Mouse (Mus musculus) kidney, postnatal 0 days (tissue): ENCODE measurements around the gene Cry2. TPM values are rescaled to one million over a fixed set of nuclear protein-coding genes. Genes with fewer than 3 reads are reported as not detected.

Experiments used
- ATAC-seq: fragments of 200-750 bp; cut with Nextera tagmentation; replicated peaks from 2 replicates; pipeline ENCODE4 v1.8.0; 2017; ENCODE audit warnings: low read depth, moderate number of reproducible peaks, moderate TSS enrichment, moderate library complexity; ENCODE audit not compliant: low FRiP score
- DNase-seq: peaks from one replicate; pipeline ENCODE4 v3.0.0-alpha.2; 2016; ENCODE audit warnings: low spot score
- H3K27ac ChIP-seq: fragments of 300-500 bp; sonication (generic); 2 replicates; pipeline ENCODE4 v1.5.1; 2014; ENCODE audit warnings: mild to moderate bottlenecking
- H3K27me3 ChIP-seq: fragments of 300-500 bp; sonication (generic); 2 replicates; pipeline ENCODE4 v1.6.1; 2014; ENCODE audit warnings: low read length, mixed read lengths; ENCODE audit not compliant: insufficient read depth
- H3K36me3 ChIP-seq: fragments of 300-500 bp; sonication (generic); 2 replicates; pipeline ENCODE4 v1.6.1; 2014; ENCODE audit warnings: low read length, mixed read lengths; ENCODE audit not compliant: insufficient read depth
- H3K4me1 ChIP-seq: fragments of 300-500 bp; sonication (generic); replicated peaks from 2 replicates; pipeline ENCODE4 v1.6.1; 2014; ENCODE audit warnings: antibody characterized with exemption, low read length, mixed read lengths; ENCODE audit not compliant: insufficient read depth
- H3K4me2 ChIP-seq: fragments of 300-500 bp; sonication (generic); 2 replicates; pipeline ENCODE4 v1.6.1; 2014; ENCODE audit warnings: mild to moderate bottlenecking, low read length, moderate library complexity, mixed read lengths
- H3K4me3 ChIP-seq: fragments of 300-500 bp; sonication (generic); replicated peaks from 2 replicates; pipeline ENCODE4 v1.5.1; 2014; ENCODE audit warnings: low read depth, low read length
- H3K9ac ChIP-seq: fragments of 300-500 bp; sonication (generic); 2 replicates; pipeline ENCODE4 v1.6.1; 2014; ENCODE audit warnings: low read depth, low read length
- H3K9me3 ChIP-seq: fragments of 300-500 bp; sonication (generic); replicated peaks from 2 replicates; pipeline ENCODE4 v1.6.1; 2016; ENCODE audit warnings: low read length, inconsistent platforms, mixed read lengths
- CTCF ChIP-seq: IDR thresholded peaks from 2 replicates; pipeline ENCODE4 v1.5.1; 2016; ENCODE audit warnings: antibody characterized with exemption, low read depth, mild to moderate bottlenecking, moderate library complexity
- WGBS: fragments of 180-500 bp; shearing (Covaris S2); extraction: QIAGEN DNeasy Blood & Tissue Kit; methylation state at CpG from one replicate; pipeline ENCODE4 v1.1.7; 2014; 5-methylcytosine and 5-hydroxymethylcytosine counted together
- polyA plus RNA-seq: library from polyadenylated mRNA; unstranded; fragments of >200 nt; fragmentation: Nextera tagmentation; extraction: Ambion mirVana; gene quantifications from 2 replicates; pipeline ENCODE4 v1.2.1, GENCODE M21; 2015

Gene Cry2
- polyA plus RNA-seq, 1 experiment from 2014 or later: 10.1 TPM

DNA sequence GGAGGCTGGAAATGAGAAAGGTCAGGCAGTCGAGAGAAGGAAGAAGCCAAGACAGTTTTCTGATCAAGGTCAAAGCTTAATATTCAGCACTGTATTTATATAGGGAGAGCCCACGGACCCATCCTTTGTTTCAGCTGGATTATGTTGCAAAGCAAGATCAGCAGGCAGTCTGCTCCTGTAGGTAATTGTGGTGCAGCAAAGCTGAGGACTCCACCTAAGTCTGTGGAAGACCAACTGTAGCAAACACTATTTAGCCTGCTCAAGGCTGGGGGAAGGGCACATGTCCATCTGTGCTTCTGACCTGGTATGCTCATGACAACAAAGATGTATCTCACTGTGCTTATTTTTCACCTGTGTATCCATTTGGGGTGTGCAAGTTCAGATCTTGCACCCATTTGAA is 41.9 kb upstream of the Cry2 start:
- no peak overlapping the region for H3K4me3 ChIP-seq
- no peaks in the 10 kb centered on the region for H3K9me3 ChIP-seq
- no peak overlapping the region for H3K4me2 ChIP-seq
- H3K36me3 ChIP-seq: no peaks in the 10 kb centered on the region
- WGBS: 63% methylated on average over 2 of the region's 2 CpGs
- TF ChIP-seq CTCF: no peak
- no peak for ATAC-seq
- H3K4me1 ChIP-seq: no peaks in the 10 kb centered on the region
- no peak for DNase-seq
- no peaks in the 10 kb centered on the region for H3K27me3 ChIP-seq
- H3K27ac ChIP-seq: no peak overlapping the region
- H3K9ac ChIP-seq: no peak overlapping the region

DNA sequence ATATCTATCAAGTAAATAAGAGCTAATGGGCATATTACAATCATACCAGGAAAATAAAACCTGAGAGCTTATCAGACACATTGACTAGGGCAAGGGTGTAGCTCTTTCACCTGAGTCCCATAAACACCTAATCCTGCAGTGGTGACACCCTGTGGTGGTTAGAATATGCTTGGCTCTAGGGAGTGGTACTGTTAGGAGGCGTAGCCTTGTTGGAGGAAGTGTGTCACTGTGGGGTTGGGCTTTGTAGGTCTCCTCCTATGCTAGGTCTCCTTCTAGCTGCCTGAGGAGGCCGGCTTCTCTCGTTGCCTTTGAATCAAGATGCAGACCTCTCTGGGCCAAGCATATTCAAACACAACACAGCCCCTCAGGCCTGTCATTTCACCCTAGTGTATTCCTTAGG is 41.1 kb upstream of the Cry2 start:
- Histone ChIP-seq H3K4me1 (no peaks in the 10 kb centered on the region), H3K9ac (no peak overlapping the region), H3K4me2 (no peak overlapping the region), H3K9me3 (no peaks in the 10 kb centered on the region), H3K36me3 (no peaks in the 10 kb centered on the region), H3K4me3 (no peak overlapping the region), H3K27me3 (no peaks in the 10 kb centered on the region), H3K27ac (no peak overlapping the region)
- DNase-seq: no peak
- no peak for ATAC-seq
- WGBS: 82% methylated on average over 3 of the region's 3 CpGs
- no peak for TF ChIP-seq CTCF

DNA sequence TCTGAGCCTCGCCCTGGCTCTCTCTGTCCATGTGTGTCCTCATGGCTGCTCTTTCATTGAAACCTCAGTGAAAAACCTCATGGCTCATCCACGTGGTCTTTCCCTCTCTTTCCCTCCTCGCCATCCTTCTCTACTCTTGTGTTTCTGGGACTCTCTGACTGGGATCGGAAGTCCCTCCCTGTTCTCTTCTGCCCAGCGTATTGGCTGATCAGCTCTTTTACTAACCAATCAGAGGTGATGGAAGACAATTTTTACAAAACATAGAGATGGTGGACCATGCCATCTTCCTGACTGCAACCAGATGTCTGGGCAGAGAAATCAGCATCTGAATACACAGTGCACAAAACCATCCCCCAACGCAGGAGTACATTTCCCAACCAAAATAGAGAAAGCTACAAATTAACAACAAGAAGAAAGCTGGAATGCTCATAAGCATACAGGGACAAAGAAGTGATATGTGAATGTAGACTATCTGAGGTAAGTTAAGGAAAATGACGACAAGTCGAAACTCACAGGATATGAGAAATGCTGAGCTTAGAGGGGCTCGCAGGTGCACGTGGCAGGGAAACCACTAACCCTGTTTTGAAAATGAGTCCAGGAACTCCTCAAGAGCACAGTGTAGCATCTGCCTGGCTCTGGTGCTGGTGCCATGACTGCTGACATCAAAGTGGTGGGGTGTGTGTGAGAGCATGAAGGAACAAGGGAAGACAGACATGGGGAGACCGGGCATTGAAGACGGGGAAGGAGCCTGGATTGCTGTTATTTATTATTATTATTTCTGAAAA is 38.2 kb upstream of the Cry2 start:
- Histone ChIP-seq H3K4me3 (no peak overlapping the region), H3K36me3 (no peaks in the 10 kb centered on the region), H3K9ac (no peak overlapping the region), H3K9me3 (no peaks in the 10 kb centered on the region), H3K27me3 (no peaks in the 10 kb centered on the region), H3K4me1 (no peaks in the 10 kb centered on the region), H3K4me2 (no peak overlapping the region), H3K27ac (no peak overlapping the region)
- 87% methylated on average over 12 of the region's 12 CpGs for WGBS
- no peak for DNase-seq
- ATAC-seq: no peak
- no peak for TF ChIP-seq CTCF

DNA sequence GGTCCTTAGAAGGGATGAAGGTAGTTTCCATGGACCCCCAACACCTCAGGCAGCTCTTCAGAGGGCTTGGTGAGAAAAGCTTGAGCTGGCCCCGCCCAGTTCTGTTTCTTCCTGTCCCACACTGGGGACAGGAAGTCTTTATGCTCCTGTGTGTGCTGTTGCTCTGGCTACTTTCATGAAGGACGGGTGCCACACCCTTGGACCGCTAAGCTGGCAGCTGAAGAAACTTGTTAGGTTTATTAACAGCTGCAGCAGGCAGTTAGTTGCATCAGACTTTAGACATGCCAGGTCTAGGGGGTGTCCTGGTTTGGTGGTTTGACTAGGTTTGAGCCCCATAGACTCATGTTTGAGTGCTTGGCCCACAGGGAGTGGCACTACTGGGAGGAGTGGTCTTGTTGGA is 30.8 kb upstream of the Cry2 start:
- H3K27ac ChIP-seq: no peak overlapping the region
- no peak overlapping the region for H3K4me2 ChIP-seq
- DNase-seq (no peak), ATAC-seq (no peak)
- H3K36me3 ChIP-seq: no peaks in the 10 kb centered on the region
- TF ChIP-seq CTCF: no peak
- H3K27me3 ChIP-seq: no peaks in the 10 kb centered on the region
- WGBS: 75% methylated on average over 3 of the region's 3 CpGs
- peaks cover 7% of the 10 kb centered on the region; the same call in 1 of the 2 replicates for H3K4me1 ChIP-seq
- no peak overlapping the region for H3K4me3 ChIP-seq
- no peak overlapping the region for H3K9ac ChIP-seq
- H3K9me3 ChIP-seq: no peaks in the 10 kb centered on the region

DNA sequence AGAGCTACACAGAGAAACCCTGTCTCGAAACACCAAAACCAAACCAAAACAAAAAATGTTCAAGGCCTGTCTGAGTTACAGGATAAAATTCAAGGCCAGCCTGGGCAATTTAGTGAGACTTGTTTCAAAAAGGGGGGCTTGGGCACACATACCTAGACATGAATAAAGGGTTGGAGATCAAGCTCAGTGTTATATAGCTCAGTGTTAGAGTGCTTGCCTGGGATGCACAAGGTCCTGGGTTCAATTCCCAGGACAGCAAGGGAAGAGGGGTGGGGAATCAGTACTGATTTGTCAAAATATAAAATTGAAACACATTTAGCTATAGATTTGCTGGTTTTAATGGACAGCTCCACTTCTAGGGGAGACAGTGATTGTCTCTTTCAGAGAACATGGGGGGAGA is 27.4 kb upstream of the Cry2 start:
- Histone ChIP-seq H3K36me3 (no peaks in the 10 kb centered on the region), H3K4me2 (no peak overlapping the region), H3K9me3 (no peaks in the 10 kb centered on the region), H3K4me1 (peaks cover 22% of the 10 kb centered on the region), H3K4me3 (no peak overlapping the region), H3K9ac (no peak overlapping the region), H3K27me3 (no peaks in the 10 kb centered on the region), H3K27ac (no peak overlapping the region)
- no peak for TF ChIP-seq CTCF
- 82% methylated on average over 1 of the region's 1 CpGs for WGBS
- ATAC-seq (no peak), DNase-seq (no peak)

DNA sequence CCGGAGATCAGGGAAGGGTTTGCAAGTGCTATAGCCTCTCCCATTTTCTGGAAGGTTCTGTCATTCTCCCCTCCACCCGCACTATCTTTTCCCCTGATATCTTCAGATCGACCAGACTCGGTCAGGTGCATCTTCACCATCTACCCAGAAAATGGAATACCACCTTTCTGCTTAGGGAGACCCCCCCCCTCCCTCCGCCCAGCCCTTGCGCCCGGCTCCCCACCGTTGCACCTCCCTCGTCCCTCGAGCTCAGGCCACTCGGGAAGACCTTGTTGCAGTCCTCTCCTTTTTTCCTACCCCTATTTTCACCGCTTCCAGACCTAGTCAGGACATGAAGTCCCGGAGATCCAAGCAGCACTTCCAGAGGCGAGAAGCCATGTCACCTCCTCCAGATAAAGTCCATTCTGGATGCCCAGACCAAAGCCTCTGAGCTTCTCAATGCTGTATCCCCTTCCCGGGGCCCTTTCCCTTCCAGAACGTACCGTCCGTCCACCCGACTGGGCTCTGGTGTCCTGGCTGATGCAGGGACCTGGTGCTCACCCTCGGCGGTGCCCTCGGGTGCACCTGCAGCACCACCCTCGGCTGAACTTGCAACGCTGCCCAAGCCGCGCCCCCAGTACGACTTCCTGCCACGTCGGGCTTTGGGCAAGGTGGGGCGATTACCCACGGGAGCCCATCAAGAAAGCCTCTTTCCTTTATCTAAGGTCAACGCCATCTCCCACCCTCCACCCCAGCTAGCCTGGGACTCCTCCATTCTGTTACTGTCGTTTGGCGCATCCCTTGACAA is 26.3 kb upstream of the Cry2 start, which contains the start of gene Slc35c1:
Gene Slc35c1, minus strand, starts transcription at position 618 of the 787 bp plus-strand sequence.
- Histone ChIP-seq H3K9me3 (no peaks in the 10 kb centered on the region), H3K9ac (peak within 1 kb of the TSS; percentile 70), H3K27ac (peak within 1 kb of the TSS; percentile 68), H3K36me3 (no peaks in the 10 kb centered on the region), H3K4me1 (peaks cover 29% of the 10 kb centered on the region), H3K4me2 (peak within 1 kb of the TSS; percentile 96), H3K27me3 (no peaks in the 10 kb centered on the region), H3K4me3 (peak within 1 kb of the TSS; percentile 80)
- TF ChIP-seq CTCF: no peak
- ATAC-seq: peak; percentile 34; the same call in 1 of the 2 replicates
- 1% methylated on average over 34 of the region's 34 CpGs for WGBS
- DNase-seq: no peak
